Mouse (Mus musculus) neural tube, embryonic 10.5 days (tissue): ENCODE data around the gene Soga1.
A peak's percentile ranks its signal among the peaks of the same experiment; 100 is the strongest.

Experiments
- DNase-seq: peaks from one replicate; pipeline ENCODE4 v3.0.0-alpha.2; 2017; ENCODE audit warnings: low spot score; ENCODE audit errors: extremely low spot score

Soga1 gene

DNA sequence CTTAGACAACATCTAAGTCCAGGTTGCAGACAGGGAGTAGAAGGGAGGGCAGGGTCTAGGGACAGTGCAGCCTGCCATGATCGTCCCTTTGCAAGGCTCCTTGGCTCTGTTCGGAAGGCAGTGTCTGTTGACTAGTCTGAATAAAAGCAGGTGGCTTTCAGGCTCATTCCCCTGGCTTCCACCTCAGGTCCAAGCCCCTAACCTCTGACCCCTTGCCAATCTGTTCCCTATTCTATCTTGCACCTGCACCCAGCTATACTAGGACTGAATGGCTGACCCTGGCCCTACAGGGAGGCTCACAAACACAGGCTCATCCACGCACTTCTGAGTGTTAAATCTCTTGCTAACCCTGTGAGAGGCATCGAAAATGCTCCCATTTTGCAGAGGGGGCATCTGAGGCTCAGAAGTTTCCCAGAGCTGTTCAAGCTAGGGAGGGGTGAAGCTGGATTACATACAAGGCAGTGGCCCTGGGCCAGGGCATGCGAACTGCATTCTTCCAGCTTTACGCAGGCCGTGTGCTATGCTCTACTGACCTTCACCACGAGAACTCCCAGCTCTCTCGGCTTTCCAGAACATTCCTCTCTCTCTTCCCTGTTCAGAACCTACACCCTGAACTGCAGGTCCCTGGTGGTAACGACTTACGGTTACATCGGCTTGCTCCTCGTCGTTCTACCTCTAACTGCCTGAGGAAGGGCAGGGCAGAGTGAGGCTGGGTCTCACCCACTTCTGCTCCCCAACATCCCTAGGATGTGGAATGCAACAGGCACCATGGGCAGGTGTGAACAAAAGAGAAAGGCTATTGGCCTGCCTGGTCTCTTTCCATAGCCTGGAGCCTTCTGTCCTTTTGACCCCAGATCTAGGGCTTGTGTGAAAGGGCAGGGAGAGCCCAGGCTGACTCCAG is 13.8 kb downstream of the Soga1 start:
- DNase-seq: no peak

DNA sequence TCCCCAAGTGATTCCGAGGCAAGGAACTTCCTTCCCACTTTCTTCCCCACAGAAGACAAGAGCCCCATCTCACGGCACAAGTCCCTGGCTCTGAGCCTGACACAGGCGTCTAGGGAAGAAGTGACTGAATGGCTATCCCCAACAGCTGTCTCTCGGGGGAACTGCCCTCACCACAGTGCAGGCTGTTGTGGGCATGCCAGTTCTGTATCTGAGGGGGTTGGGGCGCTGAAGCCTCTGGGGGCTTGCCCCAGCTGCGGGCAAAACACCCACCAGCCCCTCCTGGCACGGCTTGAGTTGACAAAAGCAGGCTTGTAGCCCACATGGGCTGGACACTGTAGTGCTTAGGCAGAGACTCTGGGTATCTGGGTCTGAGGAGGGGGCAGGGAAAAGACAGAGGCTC is 14.9 kb downstream of the Soga1 start:
- DNase-seq: no peak

DNA sequence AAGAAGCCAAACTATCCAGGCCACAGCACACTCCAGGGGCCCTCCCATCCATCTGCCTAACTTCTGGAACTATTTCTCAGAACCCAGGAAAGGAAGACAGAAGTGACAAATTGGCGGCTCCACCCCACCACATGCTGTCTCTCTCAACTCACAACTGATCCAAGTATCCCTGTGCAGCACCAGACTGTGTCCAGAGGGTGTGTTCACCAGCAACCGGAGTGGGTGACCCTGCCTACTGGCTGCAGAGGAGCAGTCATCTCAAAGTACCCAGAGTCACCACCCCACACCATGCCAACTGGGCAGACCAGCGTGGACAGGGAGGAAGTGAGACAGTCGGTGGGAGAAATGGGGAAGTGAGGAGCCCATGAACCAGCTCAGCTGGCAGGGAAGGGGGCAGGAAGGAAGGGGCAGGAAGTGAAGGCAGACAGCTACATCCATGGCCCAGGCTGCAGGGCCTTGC is 15.8 kb downstream of the Soga1 start:
- no peak for DNase-seq

- DNase-seq: no peak
These were observed 18.3 kb downstream of the Soga1 start for GRCm38 (mm10) chr2:157060557-157061305.

DNA sequence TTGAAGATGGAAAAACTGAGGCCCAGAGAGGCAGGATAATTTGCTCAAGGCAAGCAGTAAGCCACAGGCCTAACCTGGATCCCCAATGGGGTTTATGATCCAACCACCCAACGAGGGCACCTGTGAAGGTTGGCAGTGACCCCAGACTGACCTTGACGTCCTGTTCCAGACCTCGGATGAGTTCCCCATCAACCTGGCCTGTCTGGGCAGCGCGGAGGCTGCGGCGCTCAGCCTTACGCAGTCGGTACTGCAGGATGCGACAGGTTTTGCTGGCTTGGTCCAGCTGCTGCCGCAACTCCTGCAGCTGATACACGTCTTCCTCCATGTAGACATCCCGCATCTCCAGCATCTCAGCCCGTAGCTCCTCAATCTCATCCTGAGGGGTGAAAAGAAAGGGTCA is 19.0 kb downstream of the Soga1 start:
- no peak for DNase-seq

- DNase-seq: peak; percentile 32
These were observed 19.9 kb downstream of the Soga1 start for GRCm38 (mm10) chr2:157059166-157059565.

DNA sequence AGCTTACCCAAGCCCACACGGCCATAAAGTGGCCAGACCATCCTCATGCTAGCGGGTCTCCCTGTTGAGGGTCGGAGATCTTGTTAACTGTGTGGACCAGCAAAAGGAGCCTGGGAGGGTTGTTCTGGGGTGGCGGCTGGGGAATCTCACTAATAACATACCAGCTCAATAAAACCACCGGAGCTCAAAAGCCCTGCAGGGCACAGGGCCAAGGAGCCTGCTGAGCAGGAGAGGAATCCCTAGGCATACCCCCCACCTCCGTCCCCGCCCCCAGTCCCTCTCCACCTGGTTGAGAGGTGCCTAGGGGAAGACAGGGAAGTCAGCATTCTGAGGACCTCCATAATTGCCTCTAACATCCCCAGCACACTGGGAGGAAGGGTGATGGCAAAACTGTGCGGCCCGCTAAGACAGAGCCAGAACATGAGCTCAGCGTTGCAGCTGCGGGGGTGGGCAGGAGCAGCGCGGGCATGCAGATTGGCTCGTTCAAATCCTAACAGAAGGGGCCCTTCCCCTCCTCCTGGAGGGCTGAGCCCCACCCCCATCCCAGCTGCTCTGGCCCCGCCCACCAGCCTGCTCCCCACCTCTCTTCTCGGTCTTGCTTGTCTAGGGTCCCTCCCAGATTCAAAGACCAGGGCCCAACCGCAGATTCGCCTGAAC is 20.6 kb downstream of the Soga1 start:
- DNase-seq: peak; percentile 77

- DNase-seq: no peak
These were observed 21.3 kb downstream of the Soga1 start for GRCm38 (mm10) chr2:157057758-157058157.

DNA sequence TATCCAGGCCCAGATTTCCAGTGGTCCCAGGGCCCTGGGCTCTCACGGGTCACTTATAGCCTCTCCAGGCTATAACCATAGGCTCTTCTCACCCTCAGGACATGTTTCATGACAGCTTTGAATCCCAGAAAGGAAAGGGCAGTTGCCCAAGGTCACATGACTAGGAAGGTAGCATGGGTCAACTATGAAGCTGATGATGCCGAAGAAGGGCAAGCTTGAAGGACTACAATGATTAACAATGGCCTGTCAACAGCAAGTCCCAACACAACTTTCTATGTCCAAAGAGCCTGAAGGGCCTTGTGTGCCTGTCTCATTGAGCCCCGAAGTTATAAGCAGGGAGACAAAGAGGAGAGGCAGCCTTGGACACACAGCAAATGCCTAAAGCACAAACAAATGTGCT is 21.9 kb downstream of the Soga1 start:
- no peak for DNase-seq

DNA sequence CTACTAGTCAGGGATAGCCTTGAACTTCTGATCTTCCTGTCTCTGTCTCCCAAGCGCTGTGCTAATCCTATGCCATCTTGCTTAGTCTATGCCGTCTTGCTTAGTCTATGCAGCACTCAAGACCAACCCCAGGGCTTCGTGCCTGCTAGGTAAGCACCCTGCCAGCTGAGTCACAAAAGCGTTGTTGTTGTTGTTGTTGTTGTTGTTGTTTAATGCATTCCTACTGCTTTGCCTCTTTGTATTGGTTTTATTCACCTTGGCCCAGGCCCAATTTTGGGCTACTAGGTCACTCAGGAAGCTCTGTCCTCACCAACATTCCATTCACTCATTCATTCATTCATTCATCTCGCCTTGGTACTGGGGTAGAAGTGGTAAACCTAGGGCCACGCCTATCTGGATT is 23.3 kb downstream of the Soga1 start:
- no peak for DNase-seq

DNA sequence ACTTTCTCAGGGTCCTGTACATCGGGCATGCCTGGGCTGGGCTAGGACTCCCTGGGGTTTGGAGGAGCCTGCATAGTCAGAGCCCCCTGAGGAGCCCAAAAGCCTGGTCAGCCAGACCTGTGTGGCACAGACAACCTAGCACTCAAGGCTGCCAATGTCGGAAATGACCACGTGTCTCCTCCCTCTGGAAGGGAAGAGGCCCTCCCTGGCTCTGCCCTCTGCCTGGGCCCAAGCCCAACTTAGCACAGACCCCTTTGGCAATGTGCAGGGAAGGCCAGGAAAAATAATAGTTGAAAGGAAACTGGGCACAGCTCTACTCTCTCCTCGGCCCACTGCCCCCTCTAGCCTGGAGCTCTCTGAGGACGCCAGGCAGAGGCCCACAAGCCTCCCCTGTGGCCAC is 24.2 kb downstream of the Soga1 start:
- no peak for DNase-seq

- no peak for DNase-seq
These were observed 24.8 kb downstream of the Soga1 start for GRCm38 (mm10) chr2:157054297-157054696.

DNA sequence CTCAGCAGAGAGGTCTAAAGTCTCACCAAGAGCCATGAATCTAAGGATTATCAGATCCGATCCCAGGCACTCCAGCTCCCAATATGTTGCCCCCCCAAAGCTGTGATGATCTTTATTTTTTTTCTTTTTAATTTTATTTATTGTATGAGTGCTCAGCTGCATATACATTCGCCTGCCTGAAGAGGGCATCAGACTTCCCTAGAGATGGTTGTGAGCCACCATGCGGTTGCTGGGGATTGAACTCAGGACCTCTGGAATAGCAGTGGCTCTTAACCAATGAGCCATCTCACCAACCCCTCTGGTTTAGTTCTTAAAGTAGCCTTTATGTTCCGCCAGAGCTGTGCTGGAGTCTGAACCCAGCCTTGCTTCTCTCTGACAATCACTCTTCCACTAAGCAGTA is 25.3 kb downstream of the Soga1 start:
- no peak for DNase-seq

DNA sequence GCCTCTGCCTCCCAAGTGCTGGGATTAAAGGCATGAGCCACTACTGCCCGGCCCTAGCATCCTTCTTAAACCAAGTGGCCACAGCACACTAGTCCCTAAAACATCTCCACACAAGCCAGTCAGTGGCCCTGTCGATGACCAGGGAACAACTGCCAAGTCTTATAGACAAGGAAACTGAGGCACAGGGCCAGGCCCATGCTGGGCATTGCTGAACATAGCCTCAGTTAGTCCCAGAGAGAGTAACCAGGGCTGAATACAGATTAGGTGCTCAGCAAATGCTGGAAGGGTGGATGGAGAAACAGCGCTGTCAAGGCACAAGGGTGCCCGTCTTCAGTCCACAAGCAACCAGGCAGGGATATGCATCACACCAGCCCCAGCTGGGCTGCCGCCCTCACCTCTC is 25.9 kb downstream of the Soga1 start:
- DNase-seq: no peak

- no peak for DNase-seq
These were observed 26.6 kb downstream of the Soga1 start for GRCm38 (mm10) chr2:157052448-157052847.

- no peak for DNase-seq
These were observed 29.2 kb downstream of the Soga1 start for GRCm38 (mm10) chr2:157049831-157050243.

GRCm38 (mm10) chr2:157048395-157049181 is 30.5 kb downstream of the Soga1 start:
- DNase-seq: no peak

DNA sequence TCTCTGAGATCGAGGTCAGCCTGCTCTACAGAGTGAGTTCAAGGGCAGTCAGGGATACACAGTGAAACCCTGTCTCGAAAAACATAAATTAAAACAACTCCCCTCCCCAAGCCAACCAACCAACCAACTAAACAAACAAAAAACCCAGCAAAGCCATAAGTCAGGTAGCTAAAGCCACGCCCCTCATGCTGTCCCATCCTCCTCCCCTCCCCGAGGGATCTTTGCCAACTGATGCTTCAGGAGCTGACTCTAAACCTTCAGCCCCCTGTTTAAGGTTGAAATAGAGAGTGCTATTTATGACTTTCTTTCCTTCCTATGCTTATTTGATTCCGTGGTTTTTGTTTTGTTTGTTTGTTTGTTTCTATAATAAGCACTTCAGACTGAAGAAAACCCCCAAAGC is 32.1 kb downstream of the Soga1 start:
- no peak for DNase-seq

GRCm38 (mm10) chr2:157045932-157046331 is 33.1 kb downstream of the Soga1 start:
- DNase-seq: no peak

DNA sequence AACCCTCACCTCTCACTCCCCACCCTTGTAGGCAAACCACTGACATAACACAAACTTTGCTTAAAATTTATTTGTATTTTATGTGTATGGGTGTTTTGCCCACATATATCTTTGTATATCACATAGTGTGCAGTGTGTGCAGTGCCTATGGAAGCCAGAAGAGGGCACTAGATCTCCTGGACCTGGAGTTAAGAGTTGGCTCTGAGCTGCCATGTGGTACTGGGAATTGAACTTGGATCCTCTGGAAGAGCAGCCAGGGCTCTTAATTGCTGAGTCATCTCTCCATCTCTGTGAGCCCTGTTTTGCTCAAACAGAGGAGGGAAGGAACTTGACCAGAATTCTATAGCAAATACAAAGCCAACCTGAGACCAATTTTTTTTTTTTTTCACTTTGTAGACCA is 35.1 kb downstream of the Soga1 start:
- no peak for DNase-seq

DNA sequence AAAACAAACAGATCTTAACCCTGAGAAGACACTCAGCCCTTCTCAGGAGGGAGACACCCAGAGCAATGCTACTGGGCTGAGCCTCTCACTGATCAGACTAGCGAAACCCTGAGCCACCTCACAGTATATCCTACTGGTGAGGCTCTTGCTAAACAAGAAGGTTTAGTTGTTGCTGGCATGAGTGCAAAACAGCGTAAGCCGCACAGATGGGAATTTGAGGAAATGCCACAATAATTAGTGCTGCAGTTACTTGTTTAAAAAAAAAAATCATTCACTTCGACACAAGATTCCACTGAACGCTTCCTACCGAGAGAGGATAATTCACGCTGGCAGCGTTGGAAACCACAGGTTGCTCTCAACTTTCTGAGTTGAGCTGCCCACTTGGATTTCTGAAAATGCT is 35.5 kb downstream of the Soga1 start:
- DNase-seq: no peak
